Mouse (Mus musculus): ENCODE data around the gene Rps25.
"Not testable (repeated sequence)": the region's sequence is repeated elsewhere in the genome, so short reads cannot be mapped to it uniquely, and the experiment has no call there.

DNA sequence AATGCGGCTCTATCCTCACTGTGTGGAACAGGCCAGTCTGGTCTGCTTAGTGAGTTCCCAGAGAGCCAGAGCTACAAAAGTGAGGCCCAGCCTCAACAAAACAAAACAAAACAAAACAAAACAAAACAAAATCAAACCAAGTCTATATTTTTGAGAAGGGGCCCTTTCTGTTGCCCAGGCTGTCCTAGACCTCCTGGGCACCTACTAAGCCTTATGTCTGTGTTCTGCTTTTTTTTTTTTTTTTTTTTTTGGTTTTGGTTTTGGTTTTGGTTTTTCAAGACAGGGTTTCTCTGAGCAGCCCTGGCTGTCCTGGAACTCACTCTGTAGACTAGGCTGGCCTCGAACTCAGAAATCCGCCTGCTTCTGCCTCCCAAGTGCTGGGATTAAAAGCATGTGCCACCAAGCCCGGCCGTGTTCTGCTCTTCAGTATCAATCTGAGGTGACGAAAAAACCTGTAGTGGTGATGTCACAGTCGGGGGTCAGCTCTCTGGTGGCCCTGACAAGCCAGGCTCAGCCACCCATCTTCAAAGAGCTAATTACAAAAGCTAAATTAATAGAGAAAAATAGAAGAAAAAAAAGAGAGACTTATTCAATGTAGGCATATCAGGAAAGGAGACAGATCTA, 37.6 kb downstream of the Rps25 start:
- TF ChIP-seq CTCF (IDR thresholded peaks at IDR 0.05; ENCODE audit: borderline replicate concordance, insufficient read depth, low read length); POLR2A (IDR thresholded peaks at IDR 0.05; ENCODE audit: low read depth, low read length): not testable (repeated sequence)

Data from embryonic fibroblast, embryonic 13.5 days (primary cell).